8 mouse cellular contexts compared by ENCODE assay signal in the genomic region with DNA sequence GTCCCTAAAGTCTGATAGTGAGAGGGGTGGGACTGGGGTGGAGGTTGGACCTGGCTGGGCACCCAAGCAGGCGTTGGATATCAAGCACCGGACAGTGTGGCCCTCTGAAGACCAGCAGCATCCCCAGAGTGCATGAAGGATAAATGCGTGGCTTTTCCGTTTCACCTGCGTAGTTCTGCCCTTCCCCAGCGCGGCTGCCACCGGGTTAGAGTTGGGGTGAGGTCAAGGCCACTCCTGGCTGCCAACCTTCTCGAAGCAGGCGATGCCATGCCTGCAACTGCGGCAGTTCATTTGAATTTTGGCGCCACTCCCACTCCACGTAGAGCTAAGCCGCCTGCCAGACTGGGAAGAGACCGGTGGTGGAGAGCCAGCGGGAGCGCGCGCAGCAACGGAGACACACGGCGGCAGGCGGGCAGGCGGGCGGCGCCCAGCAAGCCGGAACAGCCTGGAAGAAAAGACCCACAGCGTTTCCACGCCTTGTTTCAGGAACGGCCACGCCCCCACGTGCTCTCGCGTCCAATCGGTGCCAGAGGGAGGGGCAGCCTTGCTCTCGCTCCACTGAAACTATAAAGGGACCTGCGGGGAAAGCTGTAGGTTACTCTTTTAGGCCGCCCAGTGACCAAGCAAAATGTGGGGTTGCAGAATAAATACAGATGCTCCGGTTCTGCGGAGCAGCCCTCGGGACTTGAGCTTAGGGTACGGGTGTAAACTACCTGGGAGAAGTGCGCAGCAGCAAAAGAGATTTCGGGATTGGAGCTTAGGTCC. TPM values are rescaled to one million over a fixed set of nuclear protein-coding genes. Genes with fewer than 3 reads are reported as not detected.
DNase-seq lines count a peak whose midpoint lies in the region; ATAC-seq and TF ChIP-seq lines count a peak whose summit lies in the region.
"Not testable (repeated sequence)": the region's sequence is repeated elsewhere in the genome, so short reads cannot be mapped to it uniquely, and the experiment has no call there.

No protein-coding gene starts in this region.

- H3K27me3 ChIP-seq in hindbrain, embryonic 13.5 days; neural tube, embryonic 14.5 days (ENCODE audit: control insufficient read depth, insufficient read depth, low read length): not testable (repeated sequence)

- not testable (repeated sequence) for H3K9ac ChIP-seq in hindbrain, embryonic 13.5 days; neural tube, embryonic 14.5 days (replicated peaks; ENCODE audit: low read depth, low read length)

- not testable (repeated sequence) for TF ChIP-seq POLR2A in lung, adult 2 months (IDR thresholded peaks at IDR 0.05; ENCODE audit: borderline replicate concordance, extremely low read depth, low read depth, low read length)

- not testable (repeated sequence) for TF ChIP-seq CTCF in gastrocnemius, adult 2 months (IDR thresholded peaks at IDR 0.05); lung, adult 2 months (IDR thresholded peaks at IDR 0.05; ENCODE audit: insufficient read depth, low read length)

- not testable (repeated sequence) for H3K36me3 ChIP-seq in hindbrain, embryonic 13.5 days; neural tube, embryonic 14.5 days (ENCODE audit: control insufficient read depth, insufficient read depth, low read length)

- 73% methylated on average over 38 of the region's 44 CpGs for WGBS in hindbrain, embryonic 13.5 days
- WGBS in lung, adult 2 months = 53% methylated on average over 41 of the region's 44 CpGs
- WGBS in neural tube, embryonic 14.5 days = 71% methylated on average over 41 of the region's 44 CpGs

- peak overlapping the region; percentile 31 for H3K4me2 ChIP-seq in hindbrain, embryonic 13.5 days
- 0 out of 2 replicates have a peak overlapping the region, but pooled peaks have one; percentile 20 for H3K4me2 ChIP-seq in neural tube, embryonic 14.5 days (ENCODE audit: low read depth, low read length)

- peak; percentile 58 for DNase-seq in R1 (ENCODE audit: low read depth, low spot score)
- DNase-seq in gastrocnemius, adult 2 months = peak; percentile 82
- DNase-seq in layer of hippocampus, postnatal 10 days (ENCODE audit: low spot score in 2 of 2) = peak; percentile 75 to 81
- DNase-seq in lung, adult 2 months = peak; percentile 66
- DNase-seq in testis, postnatal 14 days (ENCODE audit: low spot score) = peak; percentile 68

- H3K4me3 ChIP-seq in gastrocnemius, adult 2 months = peak overlapping the region; percentile 73
- H3K4me3 ChIP-seq in hindbrain, embryonic 13.5 days = peak overlapping the region; percentile 21; the same call in 1 of the 2 replicates
- not testable (repeated sequence) for H3K4me3 ChIP-seq in lung, adult 2 months (replicated peaks; ENCODE audit: extremely low read depth, low read depth, low read length); neural tube, embryonic 14.5 days (ENCODE audit: low read depth, low read length)

- H3K27ac ChIP-seq in gastrocnemius, adult 2 months = peak overlapping the region; percentile 92
- not testable (repeated sequence) for H3K27ac ChIP-seq in hindbrain, embryonic 13.5 days; neural tube, embryonic 14.5 days (ENCODE audit: low read depth, low read length)

- ATAC-seq in common myeloid progenitor, adult 5-6 weeks (replicated peaks; ENCODE audit: low read depth, poor library complexity, severe bottlenecking) = peak; percentile 100
- peak; percentile 99 for ATAC-seq in hindbrain, embryonic 13.5 days (ENCODE audit: low FRiP score)
- ATAC-seq in neural tube, embryonic 14.5 days (ENCODE audit: low read depth) = peak; percentile 100

- not testable (repeated sequence) for H3K4me1 ChIP-seq in hindbrain, embryonic 13.5 days (replicated peaks); lung, adult 2 months (ENCODE audit: control insufficient read depth, insufficient read depth, low read length); neural tube, embryonic 14.5 days (ENCODE audit: control insufficient read depth, insufficient read depth, low read length)

- H3K9me3 ChIP-seq in hindbrain, embryonic 13.5 days; neural tube, embryonic 14.5 days (ENCODE audit: control insufficient read depth, low read length): not testable (repeated sequence)

- intact Hi-C loops in gastrocnemius, adult 2 months (cut with DNase I) = not testable (repeated sequence)

RNA-seq across cellular contexts. Expression of a gene that starts 26.1 kb away (rescaled TPM):
- not detected in 2 replicates for total RNA-seq in common myeloid progenitor, adult 5-6 weeks (2017)
- not detected for total RNA-seq in gastrocnemius, adult 2 months (2021)
- polyA plus RNA-seq in hindbrain, embryonic 13.5 days (2015; fragmentation: Nextera tagmentation; extraction: Ambion mirVana) = not detected in 2 replicates
- total RNA-seq in layer of hippocampus, postnatal 10 days (2021) = not detected
- not detected in 2 replicates for polyA plus RNA-seq in lung, adult 2 months (2012; rRNA removed)
- not detected in 2 replicates for polyA plus RNA-seq in neural tube, embryonic 14.5 days (2014; fragmentation: Nextera tagmentation; extraction: Ambion mirVana)
